Mouse (Mus musculus) midbrain, embryonic 16.5 days (tissue): ENCODE data around the gene Sema6d. TPM values are rescaled to one million over a fixed set of nuclear protein-coding genes. Genes with fewer than 3 reads are reported as not detected.

Experiments
- ATAC-seq: fragments of 200-750 bp; cut with Nextera tagmentation; 2 replicates; pipeline ENCODE4 v1.8.0; 2017; ENCODE audit warnings: moderate TSS enrichment
- H3K27ac ChIP-seq: fragments of 300-500 bp; sonication (generic); 2 replicates; pipeline ENCODE4 v1.5.1; 2014; ENCODE audit warnings: mild to moderate bottlenecking, low read length, mixed read lengths
- H3K27me3 ChIP-seq: fragments of 300-500 bp; sonication (generic); 2 replicates; pipeline ENCODE4 v1.6.1; 2014; ENCODE audit warnings: low read depth, low read length, mixed read lengths; ENCODE audit not compliant: control insufficient read depth, insufficient read depth
- H3K36me3 ChIP-seq: fragments of 300-500 bp; sonication (generic); 2 replicates; pipeline ENCODE4 v1.6.1; 2014; ENCODE audit warnings: mild to moderate bottlenecking, low read length, moderate library complexity, mixed read lengths; ENCODE audit not compliant: control insufficient read depth, insufficient read depth
- H3K4me1 ChIP-seq: fragments of 300-500 bp; sonication (generic); 2 replicates; pipeline ENCODE4 v1.6.1; 2014; ENCODE audit warnings: mild to moderate bottlenecking, low read length, mixed read lengths; ENCODE audit not compliant: control insufficient read depth, insufficient read depth
- H3K4me2 ChIP-seq: fragments of 300-500 bp; sonication (generic); 2 replicates; pipeline ENCODE4 v1.6.1; 2014; ENCODE audit warnings: mild to moderate bottlenecking, low read length, mixed read lengths
- H3K4me3 ChIP-seq: fragments of 300-500 bp; sonication (generic); 2 replicates; pipeline ENCODE4 v1.5.1; 2014; ENCODE audit warnings: low read depth, mild to moderate bottlenecking, low read length, moderate library complexity, mixed read lengths
- H3K9ac ChIP-seq: fragments of 300-500 bp; sonication (generic); 2 replicates; pipeline ENCODE4 v1.6.1; 2014; ENCODE audit warnings: low read depth, low read length, mixed read lengths
- H3K9me3 ChIP-seq: fragments of 300-500 bp; sonication (generic); replicated peaks from 2 replicates; pipeline ENCODE4 v1.6.1; 2014; ENCODE audit warnings: mild to moderate bottlenecking, low read length, mixed read lengths; ENCODE audit not compliant: control insufficient read depth, poor library complexity, severe bottlenecking
- WGBS: fragments of 180-500 bp; shearing (Covaris S2); extraction: QIAGEN DNeasy Blood & Tissue Kit; methylation state at CpG from one replicate; pipeline ENCODE4 v1.1.7; 2014; 5-methylcytosine and 5-hydroxymethylcytosine counted together
- polyA plus RNA-seq: library from polyadenylated mRNA; unstranded; fragments of >200 nt; fragmentation: Nextera tagmentation; extraction: Ambion mirVana; gene quantifications from 2 replicates; pipeline ENCODE4 v1.2.1, GENCODE M21; 2015

The Sema6d gene
- polyA plus RNA-seq, 1 experiment from 2014 or later, result 31.8 TPM

GRCm38 (mm10) chr2:124388269-124388668 lies 298.5 kb downstream of the Sema6d start:
- 94% methylated on average over 1 of the region's 1 CpGs for WGBS
- H3K27ac ChIP-seq, result no peak overlapping the region

GRCm38 (mm10) chr2:124396733-124397132 lies 307.0 kb downstream of the Sema6d start:
- H3K4me1 ChIP-seq, result no peaks in the 10 kb centered on the region
- no peak overlapping the region for H3K4me3 ChIP-seq
- H3K36me3 ChIP-seq, result no peaks in the 10 kb centered on the region
- H3K4me2 ChIP-seq, result no peak overlapping the region
- H3K9ac ChIP-seq, result no peak overlapping the region
- no peaks in the 10 kb centered on the region for H3K27me3 ChIP-seq
- no peak overlapping the region for H3K27ac ChIP-seq
- ATAC-seq, result no peak
- 86% methylated on average over 4 of the region's 4 CpGs for WGBS
- no peaks in the 10 kb centered on the region for H3K9me3 ChIP-seq

More at GRCm38 (mm10) chr2:124388269-124388668, 298.5 kb downstream of the Sema6d start:
- no peak overlapping the region for H3K9ac ChIP-seq
- no peaks in the 10 kb centered on the region for H3K36me3 ChIP-seq
- no peak overlapping the region for H3K4me3 ChIP-seq
- H3K4me2 ChIP-seq, result no peak overlapping the region
- H3K9me3 ChIP-seq, result no peaks in the 10 kb centered on the region
- no peaks in the 10 kb centered on the region for H3K4me1 ChIP-seq
- no peaks in the 10 kb centered on the region for H3K27me3 ChIP-seq
- ATAC-seq, result no peak

GRCm38 (mm10) chr2:124397304-124397703 lies 307.5 kb downstream of the Sema6d start:
- Histone ChIP-seq H3K4me1 (no peaks in the 10 kb centered on the region), H3K4me2 (no peak overlapping the region), H3K9me3 (no peaks in the 10 kb centered on the region), H3K36me3 (no peaks in the 10 kb centered on the region), H3K27ac (no peak overlapping the region), H3K9ac (no peak overlapping the region), H3K27me3 (no peaks in the 10 kb centered on the region), H3K4me3 (no peak overlapping the region)
- 95% methylated on average over 5 of the region's 5 CpGs for WGBS
- ATAC-seq, result no peak

GRCm38 (mm10) chr2:124399611-124400010 lies 309.8 kb downstream of the Sema6d start:
- ATAC-seq, result no peak
- Histone ChIP-seq H3K9ac (no peak overlapping the region), H3K36me3 (no peaks in the 10 kb centered on the region), H3K4me3 (no peak overlapping the region), H3K4me1 (peaks cover 4% of the 10 kb centered on the region; the same call in 1 of the 2 replicates), H3K4me2 (no peak overlapping the region), H3K27ac (no peak overlapping the region), H3K9me3 (no peaks in the 10 kb centered on the region), H3K27me3 (no peaks in the 10 kb centered on the region)
- WGBS, result 90% methylated on average over 2 of the region's 2 CpGs

GRCm38 (mm10) chr2:124401727-124402380 lies 312.1 kb downstream of the Sema6d start:
- no peaks in the 10 kb centered on the region for H3K36me3 ChIP-seq
- H3K4me2 ChIP-seq, result no peak overlapping the region
- no peaks in the 10 kb centered on the region for H3K27me3 ChIP-seq
- 64% methylated on average over 6 of the region's 6 CpGs for WGBS
- H3K4me1 ChIP-seq, result peaks cover 4% of the 10 kb centered on the region; the same call in 1 of the 2 replicates
- no peaks in the 10 kb centered on the region for H3K9me3 ChIP-seq
- no peak overlapping the region for H3K27ac ChIP-seq
- no peak overlapping the region for H3K4me3 ChIP-seq
- no peak for ATAC-seq
- H3K9ac ChIP-seq, result no peak overlapping the region

- Histone ChIP-seq H3K4me2 (no peak overlapping the region), H3K36me3 (no peaks in the 10 kb centered on the region), H3K4me3 (no peak overlapping the region), H3K4me1 (peaks cover 4% of the 10 kb centered on the region; the same call in 1 of the 2 replicates), H3K27me3 (no peaks in the 10 kb centered on the region), H3K9me3 (no peaks in the 10 kb centered on the region), H3K9ac (no peak overlapping the region), H3K27ac (no peak overlapping the region)
- ATAC-seq, result no peak
- 78% methylated on average over 8 of the region's 8 CpGs for WGBS
Measured at GRCm38 (mm10) chr2:124403571-124403970, 313.8 kb downstream of the Sema6d start.

- Histone ChIP-seq H3K9me3 (no peaks in the 10 kb centered on the region), H3K36me3 (no peaks in the 10 kb centered on the region), H3K4me2 (no peak overlapping the region), H3K9ac (no peak overlapping the region), H3K4me1 (peaks cover 4% of the 10 kb centered on the region; the same call in 1 of the 2 replicates), H3K27me3 (no peaks in the 10 kb centered on the region), H3K4me3 (no peak overlapping the region), H3K27ac (no peak overlapping the region)
- ATAC-seq, result no peak
- WGBS, result 55% methylated on average over 6 of the region's 6 CpGs
Measured at GRCm38 (mm10) chr2:124403981-124404380, 314.2 kb downstream of the Sema6d start.

- H3K9me3 ChIP-seq, result no peaks in the 10 kb centered on the region
- H3K9ac ChIP-seq, result no peak overlapping the region
- no peak overlapping the region for H3K4me2 ChIP-seq
- H3K27ac ChIP-seq, result no peak overlapping the region
- H3K36me3 ChIP-seq, result no peaks in the 10 kb centered on the region
- no peak overlapping the region for H3K4me3 ChIP-seq
- WGBS, result 73% methylated on average over 6 of the region's 6 CpGs
- ATAC-seq, result no peak
- H3K27me3 ChIP-seq, result no peaks in the 10 kb centered on the region
- peaks cover 4% of the 10 kb centered on the region; the same call in 1 of the 2 replicates for H3K4me1 ChIP-seq
Measured at GRCm38 (mm10) chr2:124404631-124405562, 315.1 kb downstream of the Sema6d start.

GRCm38 (mm10) chr2:124408956-124409355 lies 319.2 kb downstream of the Sema6d start:
- Histone ChIP-seq H3K4me1 (peaks cover 4% of the 10 kb centered on the region; the same call in 1 of the 2 replicates), H3K9ac (no peak overlapping the region), H3K4me3 (no peak overlapping the region), H3K27ac (no peak overlapping the region), H3K9me3 (no peaks in the 10 kb centered on the region), H3K4me2 (no peak overlapping the region), H3K27me3 (no peaks in the 10 kb centered on the region), H3K36me3 (no peaks in the 10 kb centered on the region)
- 94% methylated on average over 1 of the region's 1 CpGs for WGBS
- no peak for ATAC-seq
